Mouse (Mus musculus) heart, embryonic 13.5 days (tissue): ENCODE results near the gene Ednrb. TPM values are rescaled to one million over a fixed set of nuclear protein-coding genes. Genes with fewer than 3 reads are reported as not detected.

Experiments used
- ATAC-seq: fragments of 200-750 bp; cut with Nextera tagmentation; 2 replicates; pipeline ENCODE4 v1.8.0; 2017; ENCODE audit warnings: moderate TSS enrichment; ENCODE audit not compliant: insufficient number of reproducible peaks, low FRiP score, low TSS enrichment; ENCODE audit errors: extremely low read depth
- H3K27ac ChIP-seq: fragments of 300-500 bp; sonication (generic); replicated peaks from 2 replicates; pipeline ENCODE4 v1.5.1; 2015; ENCODE audit warnings: moderate library complexity, mild to moderate bottlenecking, inconsistent platforms
- H3K27me3 ChIP-seq: fragments of 300-500 bp; sonication (generic); replicated peaks from 2 replicates; pipeline ENCODE4 v1.6.1; 2015; ENCODE audit warnings: mild to moderate bottlenecking, inconsistent platforms
- H3K36me3 ChIP-seq: fragments of 300-500 bp; sonication (generic); 2 replicates; pipeline ENCODE4 v1.6.1; 2015; ENCODE audit warnings: mild to moderate bottlenecking, inconsistent platforms
- H3K4me1 ChIP-seq: fragments of 300-500 bp; sonication (generic); 2 replicates; pipeline ENCODE4 v1.6.1; 2015; ENCODE audit warnings: inconsistent platforms
- H3K4me2 ChIP-seq: fragments of 300-500 bp; sonication (generic); 2 replicates; pipeline ENCODE4 v1.6.1; 2015; ENCODE audit warnings: inconsistent platforms, mild to moderate bottlenecking, moderate library complexity
- H3K4me3 ChIP-seq: fragments of 300-500 bp; sonication (generic); 2 replicates; pipeline ENCODE4 v1.5.1; 2015; ENCODE audit warnings: moderate library complexity, mild to moderate bottlenecking, inconsistent platforms
- H3K9ac ChIP-seq: fragments of 300-500 bp; sonication (generic); 2 replicates; pipeline ENCODE4 v1.6.1; 2015; ENCODE audit warnings: inconsistent platforms, mild to moderate bottlenecking, moderate library complexity
- H3K9me3 ChIP-seq: fragments of 300-500 bp; sonication (generic); 2 replicates; pipeline ENCODE4 v1.6.1; 2016; ENCODE audit warnings: inconsistent platforms
- WGBS: fragments of 180-500 bp; shearing (Covaris S2); methylation state at CpG from one replicate; pipeline ENCODE4 v1.1.7; 2015; ENCODE audit warnings: mixed read lengths; 5-methylcytosine and 5-hydroxymethylcytosine counted together
- polyA plus RNA-seq: library from polyadenylated mRNA; unstranded; fragments of >200 nt; fragmentation: Nextera tagmentation; extraction: Ambion mirVana; gene quantifications from 2 replicates; pipeline ENCODE4 v1.2.1, GENCODE M21; 2015

Gene Ednrb
- polyA plus RNA-seq, 1 experiment from 2014 or later: 102 TPM

- Histone ChIP-seq H3K4me2 (peak overlapping the region; percentile 86; the same call in 1 of the 2 replicates), H3K27ac (peak overlapping the region; percentile 79)
Measured at GRCm38 (mm10) chr14:103844944-103845343, 742 bp upstream of the Ednrb start.

GRCm38 (mm10) chr14:103843371-103844001 lies 716 bp downstream of the Ednrb start:
- Histone ChIP-seq H3K4me3 (peak overlapping the region; percentile 62), H3K4me1 (peaks cover 12% of the 10 kb centered on the region), H3K27ac (peak overlapping the region; percentile 79), H3K36me3 (no peaks in the 10 kb centered on the region), H3K9me3 (no peaks in the 10 kb centered on the region), H3K9ac (peak overlapping the region; percentile 81), H3K27me3 (peaks cover 7% of the 10 kb centered on the region), H3K4me2 (peak overlapping the region; percentile 86)
- WGBS: under 1% methylated on average over 30 of the region's 30 CpGs
- ATAC-seq: no peak; the same call in 1 of the 2 replicates

More at GRCm38 (mm10) chr14:103844944-103845343, 742 bp upstream of the Ednrb start:
- peaks cover 12% of the 10 kb centered on the region for H3K4me1 ChIP-seq
- peaks cover 7% of the 10 kb centered on the region for H3K27me3 ChIP-seq
- ATAC-seq: no peak
- WGBS: 81% methylated on average over 7 of the region's 7 CpGs
- 0 out of 2 replicates have a peak overlapping the region, but pooled peaks have one; percentile 3 for H3K9ac ChIP-seq
- no peak overlapping the region for H3K4me3 ChIP-seq
- no peaks in the 10 kb centered on the region for H3K36me3 ChIP-seq
- no peaks in the 10 kb centered on the region for H3K9me3 ChIP-seq

- Histone ChIP-seq H3K9me3 (no peaks in the 10 kb centered on the region), H3K27me3 (peaks cover 7% of the 10 kb centered on the region), H3K9ac (peak overlapping the region; percentile 81), H3K4me1 (peaks cover 12% of the 10 kb centered on the region), H3K36me3 (no peaks in the 10 kb centered on the region), H3K4me3 (peak overlapping the region; percentile 62), H3K27ac (peak overlapping the region; percentile 79), H3K4me2 (peak overlapping the region; percentile 86)
- ATAC-seq: no peak
- WGBS: 10% methylated on average over 16 of the region's 16 CpGs
Measured at GRCm38 (mm10) chr14:103842896-103843295, 1.3 kb downstream of the Ednrb start.

GRCm38 (mm10) chr14:103840436-103840835 lies 3.8 kb downstream of the Ednrb start:
- peak overlapping the region; percentile 62 for H3K4me3 ChIP-seq
- no peaks in the 10 kb centered on the region for H3K9me3 ChIP-seq
- H3K36me3 ChIP-seq: no peaks in the 10 kb centered on the region
- H3K9ac ChIP-seq: peak overlapping the region; percentile 58
- peaks cover 18% of the 10 kb centered on the region for H3K4me1 ChIP-seq
- no peak for ATAC-seq
- 0 out of 2 replicates have a peak overlapping the region, but pooled peaks have one; percentile 49 for H3K27ac ChIP-seq
- peaks cover 6% of the 10 kb centered on the region for H3K27me3 ChIP-seq
- WGBS: 58% methylated on average over 2 of the region's 2 CpGs
- peak overlapping the region; percentile 86 for H3K4me2 ChIP-seq

GRCm38 (mm10) chr14:103838887-103839286 lies 5.3 kb downstream of the Ednrb start:
- Histone ChIP-seq H3K9ac (no peak overlapping the region), H3K4me3 (peak overlapping the region; percentile 27), H3K4me1 (peaks cover 18% of the 10 kb centered on the region), H3K27ac (no peak overlapping the region), H3K4me2 (peak overlapping the region; percentile 51), H3K9me3 (no peaks in the 10 kb centered on the region), H3K36me3 (no peaks in the 10 kb centered on the region), H3K27me3 (no peaks in the 10 kb centered on the region)
- ATAC-seq: no peak
- WGBS: 67% methylated on average over 5 of the region's 5 CpGs

GRCm38 (mm10) chr14:103834589-103834988 lies 9.6 kb downstream of the Ednrb start:
- no peak overlapping the region for H3K4me3 ChIP-seq
- no peaks in the 10 kb centered on the region for H3K9me3 ChIP-seq
- H3K4me2 ChIP-seq: peak overlapping the region; percentile 24; the same call in 1 of the 2 replicates
- no peaks in the 10 kb centered on the region for H3K36me3 ChIP-seq
- H3K4me1 ChIP-seq: peaks cover 19% of the 10 kb centered on the region
- peak; percentile 58; the same call in 1 of the 2 replicates for ATAC-seq
- H3K9ac ChIP-seq: no peak overlapping the region
- no peaks in the 10 kb centered on the region for H3K27me3 ChIP-seq
- 12% methylated on average over 7 of the region's 7 CpGs for WGBS
- H3K27ac ChIP-seq: peak overlapping the region; percentile 75

- WGBS: 58% methylated on average over 3 of the region's 3 CpGs
- Histone ChIP-seq H3K4me1 (peaks cover 19% of the 10 kb centered on the region), H3K27me3 (no peaks in the 10 kb centered on the region), H3K9me3 (no peaks in the 10 kb centered on the region), H3K4me2 (0 out of 2 replicates have a peak overlapping the region, but pooled peaks have one; percentile 24), H3K27ac (peak overlapping the region; percentile 75), H3K36me3 (no peaks in the 10 kb centered on the region), H3K9ac (no peak overlapping the region), H3K4me3 (no peak overlapping the region)
- no peak for ATAC-seq
Measured at GRCm38 (mm10) chr14:103834147-103834546, 10.1 kb downstream of the Ednrb start.

GRCm38 (mm10) chr14:103832472-103832871 lies 11.7 kb downstream of the Ednrb start:
- peaks cover 18% of the 10 kb centered on the region for H3K4me1 ChIP-seq
- H3K4me3 ChIP-seq: no peak overlapping the region
- H3K36me3 ChIP-seq: no peaks in the 10 kb centered on the region
- H3K27ac ChIP-seq: peak overlapping the region; percentile 66; the same call in 1 of the 2 replicates
- ATAC-seq: peak; percentile 40
- H3K9me3 ChIP-seq: no peaks in the 10 kb centered on the region
- 42% methylated on average over 4 of the region's 4 CpGs for WGBS
- H3K4me2 ChIP-seq: no peak overlapping the region
- no peak overlapping the region for H3K9ac ChIP-seq
- no peaks in the 10 kb centered on the region for H3K27me3 ChIP-seq

- ATAC-seq: no peak
- no peak overlapping the region for H3K4me3 ChIP-seq
- WGBS: 72% methylated on average over 5 of the region's 5 CpGs
- H3K36me3 ChIP-seq: no peaks in the 10 kb centered on the region
- no peak overlapping the region for H3K27ac ChIP-seq
- H3K4me1 ChIP-seq: peaks cover 16% of the 10 kb centered on the region
- no peaks in the 10 kb centered on the region for H3K9me3 ChIP-seq
- H3K27me3 ChIP-seq: no peaks in the 10 kb centered on the region
- H3K4me2 ChIP-seq: no peak overlapping the region
- no peak overlapping the region for H3K9ac ChIP-seq
Measured at GRCm38 (mm10) chr14:103831007-103831406, 13.2 kb downstream of the Ednrb start.

- no peak for ATAC-seq
- Histone ChIP-seq H3K9me3 (no peaks in the 10 kb centered on the region), H3K36me3 (0 out of 2 replicates have a peak, but pooled peaks cover 3% of the 10 kb centered on the region), H3K4me1 (no peaks in the 10 kb centered on the region), H3K9ac (no peak overlapping the region), H3K27me3 (no peaks in the 10 kb centered on the region), H3K27ac (no peak overlapping the region), H3K4me3 (no peak overlapping the region), H3K4me2 (no peak overlapping the region)
- WGBS: 86% methylated on average over 9 of the region's 9 CpGs
Measured at GRCm38 (mm10) chr14:103826343-103826742, 17.9 kb downstream of the Ednrb start.

- 86% methylated on average over 5 of the region's 5 CpGs for WGBS
- Histone ChIP-seq H3K4me1 (no peaks in the 10 kb centered on the region), H3K9me3 (no peaks in the 10 kb centered on the region), H3K4me3 (no peak overlapping the region), H3K27ac (no peak overlapping the region), H3K27me3 (no peaks in the 10 kb centered on the region), H3K9ac (no peak overlapping the region), H3K4me2 (no peak overlapping the region), H3K36me3 (0 out of 2 replicates have a peak, but pooled peaks cover 7% of the 10 kb centered on the region)
- ATAC-seq: no peak
Measured at GRCm38 (mm10) chr14:103825934-103826333, 18.3 kb downstream of the Ednrb start.

- H3K36me3 ChIP-seq: 0 out of 2 replicates have a peak, but pooled peaks cover 14% of the 10 kb centered on the region
- no peak overlapping the region for H3K27ac ChIP-seq
- no peaks in the 10 kb centered on the region for H3K9me3 ChIP-seq
- H3K4me2 ChIP-seq: no peak overlapping the region
- no peak overlapping the region for H3K9ac ChIP-seq
- no peaks in the 10 kb centered on the region for H3K4me1 ChIP-seq
- H3K27me3 ChIP-seq: no peaks in the 10 kb centered on the region
- 81% methylated on average over 7 of the region's 7 CpGs for WGBS
- no peak overlapping the region for H3K4me3 ChIP-seq
- ATAC-seq: no peak
Measured at GRCm38 (mm10) chr14:103823501-103823900, 20.7 kb downstream of the Ednrb start.
